Mouse (Mus musculus) neural tube, embryonic 12.5 days (tissue): ENCODE measurements at regions not wholly inside any gene's neighbourhood (a gene's known extent, or its start where the extent isn't known, plus 50 kb on each side); places are given as distances from the start of the nearest gene placed in this dataset.

Experiments
- ATAC-seq: fragments of 200-750 bp; cut with Nextera tagmentation; 2 replicates; pipeline ENCODE4 v1.8.0; 2017; ENCODE audit warnings: low read depth, mild to moderate bottlenecking, moderate TSS enrichment, moderate library complexity; ENCODE audit not compliant: low FRiP score
- H3K27ac ChIP-seq: fragments of 300-500 bp; sonication (generic); 2 replicates; pipeline ENCODE4 v1.5.1; 2016
- H3K27me3 ChIP-seq: fragments of 300-500 bp; sonication (generic); replicated peaks from 2 replicates; pipeline ENCODE4 v1.6.1; 2016; ENCODE audit warnings: mild to moderate bottlenecking
- H3K36me3 ChIP-seq: fragments of 300-500 bp; sonication (generic); 2 replicates; pipeline ENCODE4 v1.6.1; 2016; ENCODE audit warnings: mild to moderate bottlenecking
- H3K4me1 ChIP-seq: fragments of 300-500 bp; sonication (generic); 2 replicates; pipeline ENCODE4 v1.6.1; 2016
- H3K4me2 ChIP-seq: fragments of 300-500 bp; sonication (generic); replicated peaks from 2 replicates; pipeline ENCODE4 v1.6.1; 2016; ENCODE audit warnings: mild to moderate bottlenecking
- H3K4me3 ChIP-seq: fragments of 300-500 bp; sonication (generic); 2 replicates; pipeline ENCODE4 v1.5.1; 2016
- H3K9ac ChIP-seq: fragments of 300-500 bp; sonication (generic); 2 replicates; pipeline ENCODE4 v1.6.1; 2016; ENCODE audit warnings: mild to moderate bottlenecking
- H3K9me3 ChIP-seq: fragments of 300-500 bp; sonication (generic); 2 replicates; pipeline ENCODE4 v1.6.1; 2016; ENCODE audit warnings: mild to moderate bottlenecking
- WGBS: fragments of 180-500 bp; shearing (Covaris S2); methylation state at CpG from one replicate; pipeline ENCODE4 v1.1.7; 2016; 5-methylcytosine and 5-hydroxymethylcytosine counted together

- 56% methylated on average over 10 of the region's 10 CpGs for WGBS
- peak; percentile 78 for ATAC-seq
- H3K4me2 ChIP-seq: no peak overlapping the region
- no peak overlapping the region for H3K9ac ChIP-seq
- no peaks in the 10 kb centered on the region for H3K27me3 ChIP-seq
- no peaks in the 10 kb centered on the region for H3K36me3 ChIP-seq
- no peak overlapping the region for H3K4me3 ChIP-seq
- peaks cover 5% of the 10 kb centered on the region; the same call in 1 of the 2 replicates for H3K4me1 ChIP-seq
- no peaks in the 10 kb centered on the region for H3K9me3 ChIP-seq
- H3K27ac ChIP-seq: peak overlapping the region; percentile 80
Measured at GRCm38 (mm10) chr10:43634371-43635080, 56.4 kb downstream of the Cd24a start.

GRCm38 (mm10) chr10:43641169-43641945 is 63.3 kb downstream of the Cd24a start:
- WGBS: 77% methylated on average over 14 of the region's 14 CpGs
- H3K27ac ChIP-seq: no peak overlapping the region
- H3K4me3 ChIP-seq: no peak overlapping the region
- no peaks in the 10 kb centered on the region for H3K36me3 ChIP-seq
- no peak overlapping the region for H3K9ac ChIP-seq
- no peak overlapping the region for H3K4me2 ChIP-seq
- no peaks in the 10 kb centered on the region for H3K4me1 ChIP-seq
- no peaks in the 10 kb centered on the region for H3K9me3 ChIP-seq
- no peaks in the 10 kb centered on the region for H3K27me3 ChIP-seq
- no peak for ATAC-seq

- H3K9me3 ChIP-seq: no peaks in the 10 kb centered on the region
- no peaks in the 10 kb centered on the region for H3K36me3 ChIP-seq
- H3K27ac ChIP-seq: no peak overlapping the region
- ATAC-seq: no peak
- no peak overlapping the region for H3K9ac ChIP-seq
- no peak overlapping the region for H3K4me3 ChIP-seq
- H3K4me1 ChIP-seq: no peaks in the 10 kb centered on the region
- WGBS: 62% methylated on average over 4 of the region's 4 CpGs
- H3K4me2 ChIP-seq: no peak overlapping the region
- H3K27me3 ChIP-seq: no peaks in the 10 kb centered on the region
Measured at GRCm38 (mm10) chr10:43646326-43646725, 68.2 kb downstream of the Cd24a start.

GRCm38 (mm10) chr10:43646965-43647364 is 68.9 kb downstream of the Cd24a start:
- H3K9me3 ChIP-seq: no peaks in the 10 kb centered on the region
- H3K4me1 ChIP-seq: no peaks in the 10 kb centered on the region
- WGBS: 92% methylated on average over 6 of the region's 6 CpGs
- no peak for ATAC-seq
- no peak overlapping the region for H3K27ac ChIP-seq
- no peak overlapping the region for H3K4me3 ChIP-seq
- no peaks in the 10 kb centered on the region for H3K36me3 ChIP-seq
- no peak overlapping the region for H3K9ac ChIP-seq
- no peak overlapping the region for H3K4me2 ChIP-seq
- H3K27me3 ChIP-seq: no peaks in the 10 kb centered on the region

- no peak for ATAC-seq
- Histone ChIP-seq H3K9me3 (no peaks in the 10 kb centered on the region), H3K4me2 (no peak overlapping the region), H3K36me3 (no peaks in the 10 kb centered on the region), H3K27me3 (no peaks in the 10 kb centered on the region), H3K4me3 (no peak overlapping the region), H3K27ac (no peak overlapping the region), H3K4me1 (no peaks in the 10 kb centered on the region), H3K9ac (no peak overlapping the region)
- 32% methylated on average over 5 of the region's 5 CpGs for WGBS
Measured at GRCm38 (mm10) chr10:43648186-43648585, 70.1 kb downstream of the Cd24a start.

- no peak overlapping the region for H3K9ac ChIP-seq
- no peak for ATAC-seq
- no peak overlapping the region for H3K4me2 ChIP-seq
Measured at GRCm38 (mm10) chr10:43648815-43649447, 70.8 kb downstream of the Cd24a start.

GRCm38 (mm10) chr10:43650449-43650848 is 72.4 kb downstream of the Cd24a start:
- ATAC-seq: no peak
- H3K27ac ChIP-seq: no peak overlapping the region
- no peak overlapping the region for H3K4me2 ChIP-seq
- no peaks in the 10 kb centered on the region for H3K27me3 ChIP-seq
- H3K4me3 ChIP-seq: no peak overlapping the region
- H3K9me3 ChIP-seq: no peaks in the 10 kb centered on the region
- H3K4me1 ChIP-seq: no peaks in the 10 kb centered on the region
- H3K36me3 ChIP-seq: no peaks in the 10 kb centered on the region
- WGBS: 81% methylated on average over 1 of the region's 1 CpGs
- no peak overlapping the region for H3K9ac ChIP-seq

More at GRCm38 (mm10) chr10:43648815-43649447, 70.8 kb downstream of the Cd24a start:
- Histone ChIP-seq H3K36me3 (no peaks in the 10 kb centered on the region), H3K27me3 (no peaks in the 10 kb centered on the region), H3K4me1 (no peaks in the 10 kb centered on the region), H3K9me3 (no peaks in the 10 kb centered on the region), H3K27ac (no peak overlapping the region), H3K4me3 (no peak overlapping the region)
- WGBS: 81% methylated on average over 6 of the region's 6 CpGs

GRCm38 (mm10) chr10:43651505-43651904 is 73.4 kb downstream of the Cd24a start:
- H3K9ac ChIP-seq: no peak overlapping the region
- H3K4me1 ChIP-seq: no peaks in the 10 kb centered on the region
- no peak overlapping the region for H3K4me3 ChIP-seq
- no peak overlapping the region for H3K4me2 ChIP-seq
- H3K9me3 ChIP-seq: 0 out of 2 replicates have a peak, but pooled peaks cover 1% of the 10 kb centered on the region
- 82% methylated on average over 5 of the region's 5 CpGs for WGBS
- H3K27me3 ChIP-seq: no peaks in the 10 kb centered on the region
- H3K27ac ChIP-seq: no peak overlapping the region
- no peak for ATAC-seq
- no peaks in the 10 kb centered on the region for H3K36me3 ChIP-seq

- no peaks in the 10 kb centered on the region for H3K4me1 ChIP-seq
- H3K27me3 ChIP-seq: no peaks in the 10 kb centered on the region
- no peak overlapping the region for H3K4me3 ChIP-seq
- H3K27ac ChIP-seq: no peak overlapping the region
- H3K4me2 ChIP-seq: no peak overlapping the region
- 0 out of 2 replicates have a peak, but pooled peaks cover 4% of the 10 kb centered on the region for H3K9me3 ChIP-seq
- WGBS: 87% methylated on average over 13 of the region's 13 CpGs
- H3K9ac ChIP-seq: no peak overlapping the region
- no peak for ATAC-seq
- H3K36me3 ChIP-seq: no peaks in the 10 kb centered on the region
Measured at GRCm38 (mm10) chr10:43651915-43652314, 73.8 kb downstream of the Cd24a start.

- H3K4me2 ChIP-seq: no peak overlapping the region
- H3K9me3 ChIP-seq: 0 out of 2 replicates have a peak, but pooled peaks cover 4% of the 10 kb centered on the region
- H3K4me1 ChIP-seq: no peaks in the 10 kb centered on the region
- 78% methylated on average over 8 of the region's 8 CpGs for WGBS
- no peak overlapping the region for H3K9ac ChIP-seq
- no peak overlapping the region for H3K27ac ChIP-seq
- no peaks in the 10 kb centered on the region for H3K27me3 ChIP-seq
- no peak overlapping the region for H3K4me3 ChIP-seq
- no peaks in the 10 kb centered on the region for H3K36me3 ChIP-seq
- ATAC-seq: no peak
Measured at GRCm38 (mm10) chr10:43655082-43655671, 77.1 kb downstream of the Cd24a start.

GRCm38 (mm10) chr10:43655680-43656079 is 77.6 kb downstream of the Cd24a start:
- WGBS: 51% methylated on average over 2 of the region's 2 CpGs
- Histone ChIP-seq H3K36me3 (no peaks in the 10 kb centered on the region), H3K9ac (no peak overlapping the region), H3K4me1 (no peaks in the 10 kb centered on the region), H3K4me2 (no peak overlapping the region), H3K9me3 (0 out of 2 replicates have a peak, but pooled peaks cover 4% of the 10 kb centered on the region), H3K27me3 (no peaks in the 10 kb centered on the region), H3K4me3 (no peak overlapping the region), H3K27ac (no peak overlapping the region)
- no peak for ATAC-seq

GRCm38 (mm10) chr10:43656207-43656606 is 78.1 kb downstream of the Cd24a start:
- Histone ChIP-seq H3K27ac (no peak overlapping the region), H3K4me1 (no peaks in the 10 kb centered on the region), H3K4me2 (no peak overlapping the region), H3K9ac (no peak overlapping the region), H3K27me3 (no peaks in the 10 kb centered on the region), H3K9me3 (0 out of 2 replicates have a peak, but pooled peaks cover 4% of the 10 kb centered on the region), H3K4me3 (no peak overlapping the region), H3K36me3 (no peaks in the 10 kb centered on the region)
- no peak for ATAC-seq
- WGBS: 91% methylated on average over 2 of the region's 2 CpGs
